Mouse (Mus musculus): ENCODE data around the gene Zfand3. TPM values are rescaled to one million over a fixed set of nuclear protein-coding genes. Genes with fewer than 3 reads are reported as not detected.

The Zfand3 gene
- polyA plus RNA-seq, 1 experiment = 122 TPM

GRCm38 (mm10) chr17:30129220-30129619 is 124.7 kb downstream of the Zfand3 start:
- no peak for DNase-seq
- peaks cover 10% of the 10 kb centered on the region for H3K4me1 ChIP-seq (ENCODE audit: control insufficient read depth, insufficient read depth, low read length)
- TF ChIP-seq POLR2A (IDR thresholded peaks at IDR 0.05; ENCODE audit: borderline replicate concordance, extremely low read depth, low read depth, low read length) = no peak
- 85% methylated on average over 7 of the region's 7 CpGs for WGBS
- no peak overlapping the region for H3K4me3 ChIP-seq (replicated peaks; ENCODE audit: extremely low read depth, low read depth, low read length)

- TF ChIP-seq POLR2A (IDR thresholded peaks at IDR 0.05; ENCODE audit: borderline replicate concordance, extremely low read depth, low read depth, low read length) = no peak
- TF ChIP-seq CTCF (IDR thresholded peaks at IDR 0.05; ENCODE audit: insufficient read depth, low read length) = no peak
- WGBS = 90% methylated on average over 4 of the region's 4 CpGs
- Histone ChIP-seq H3K4me1 (ENCODE audit: control insufficient read depth, insufficient read depth, low read length) (peaks cover 10% of the 10 kb centered on the region), H3K4me3 (replicated peaks; ENCODE audit: extremely low read depth, low read depth, low read length) (no peak overlapping the region)
- DNase-seq = no peak
Measured at GRCm38 (mm10) chr17:30130326-30130725, 125.8 kb downstream of the Zfand3 start.

- Histone ChIP-seq H3K4me3 (replicated peaks; ENCODE audit: extremely low read depth, low read depth, low read length) (no peak overlapping the region), H3K4me1 (ENCODE audit: control insufficient read depth, insufficient read depth, low read length) (peaks cover 17% of the 10 kb centered on the region)
- TF ChIP-seq CTCF (IDR thresholded peaks at IDR 0.05; ENCODE audit: insufficient read depth, low read length) = no peak
- 41% methylated on average over 12 of the region's 12 CpGs for WGBS
- DNase-seq = no peak
Measured at GRCm38 (mm10) chr17:30133641-30134040, 129.1 kb downstream of the Zfand3 start.

- DNase-seq = no peak
- WGBS = 69% methylated on average over 10 of the region's 10 CpGs
- Histone ChIP-seq H3K4me3 (replicated peaks; ENCODE audit: extremely low read depth, low read depth, low read length) (no peak overlapping the region), H3K4me1 (ENCODE audit: control insufficient read depth, insufficient read depth, low read length) (peaks cover 21% of the 10 kb centered on the region)
- no peak for TF ChIP-seq CTCF (IDR thresholded peaks at IDR 0.05; ENCODE audit: insufficient read depth, low read length)
- no peak for TF ChIP-seq POLR2A (IDR thresholded peaks at IDR 0.05; ENCODE audit: borderline replicate concordance, extremely low read depth, low read depth, low read length)
Measured at GRCm38 (mm10) chr17:30134955-30135735, 130.6 kb downstream of the Zfand3 start.

GRCm38 (mm10) chr17:30135890-30136289 is 131.4 kb downstream of the Zfand3 start:
- no peak for DNase-seq
- TF ChIP-seq CTCF (IDR thresholded peaks at IDR 0.05; ENCODE audit: insufficient read depth, low read length) (no peak), POLR2A (IDR thresholded peaks at IDR 0.05; ENCODE audit: borderline replicate concordance, extremely low read depth, low read depth, low read length) (no peak)
- WGBS = 83% methylated on average over 6 of the region's 6 CpGs
- Histone ChIP-seq H3K4me3 (replicated peaks; ENCODE audit: extremely low read depth, low read depth, low read length) (no peak overlapping the region), H3K4me1 (ENCODE audit: control insufficient read depth, insufficient read depth, low read length) (peaks cover 21% of the 10 kb centered on the region)

- DNase-seq = no peak
- WGBS = 31% methylated on average over 5 of the region's 5 CpGs
- TF ChIP-seq CTCF (IDR thresholded peaks at IDR 0.05; ENCODE audit: insufficient read depth, low read length) = no peak
- Histone ChIP-seq H3K4me1 (ENCODE audit: control insufficient read depth, insufficient read depth, low read length) (peaks cover 21% of the 10 kb centered on the region), H3K4me3 (replicated peaks; ENCODE audit: extremely low read depth, low read depth, low read length) (no peak overlapping the region)
Measured at GRCm38 (mm10) chr17:30136684-30137083, 132.2 kb downstream of the Zfand3 start.

GRCm38 (mm10) chr17:30137115-30137514 is 132.6 kb downstream of the Zfand3 start:
- H3K4me1 ChIP-seq (ENCODE audit: control insufficient read depth, insufficient read depth, low read length) = peaks cover 19% of the 10 kb centered on the region
- 63% methylated on average over 4 of the region's 4 CpGs for WGBS
- DNase-seq = no peak
- no peak overlapping the region for H3K4me3 ChIP-seq (replicated peaks; ENCODE audit: extremely low read depth, low read depth, low read length)
- no peak for TF ChIP-seq CTCF (IDR thresholded peaks at IDR 0.05; ENCODE audit: insufficient read depth, low read length)
- no peak for TF ChIP-seq POLR2A (IDR thresholded peaks at IDR 0.05; ENCODE audit: borderline replicate concordance, extremely low read depth, low read depth, low read length)

- TF ChIP-seq POLR2A (IDR thresholded peaks at IDR 0.05; ENCODE audit: borderline replicate concordance, extremely low read depth, low read depth, low read length) (no peak), CTCF (IDR thresholded peaks at IDR 0.05; ENCODE audit: insufficient read depth, low read length) (no peak)
- peaks cover 27% of the 10 kb centered on the region for H3K4me1 ChIP-seq (ENCODE audit: control insufficient read depth, insufficient read depth, low read length)
- WGBS = 49% methylated on average over 6 of the region's 6 CpGs
- H3K4me3 ChIP-seq (replicated peaks; ENCODE audit: extremely low read depth, low read depth, low read length) = no peak overlapping the region
- DNase-seq = no peak
Measured at GRCm38 (mm10) chr17:30144114-30144513, 139.6 kb downstream of the Zfand3 start.

- H3K4me1 ChIP-seq (ENCODE audit: control insufficient read depth, insufficient read depth, low read length) = peaks cover 22% of the 10 kb centered on the region; the same call in 1 of the 2 replicates
- DNase-seq = no peak
- no peak overlapping the region for H3K4me3 ChIP-seq (replicated peaks; ENCODE audit: extremely low read depth, low read depth, low read length)
- TF ChIP-seq CTCF (IDR thresholded peaks at IDR 0.05; ENCODE audit: insufficient read depth, low read length) (peak; percentile 46; the same call in 1 of the 2 replicates), POLR2A (IDR thresholded peaks at IDR 0.05; ENCODE audit: borderline replicate concordance, extremely low read depth, low read depth, low read length) (no peak)
- WGBS = 66% methylated on average over 10 of the region's 10 CpGs
Measured at GRCm38 (mm10) chr17:30145596-30146149, 141.1 kb downstream of the Zfand3 start.

GRCm38 (mm10) chr17:30146555-30146954 is 142.0 kb downstream of the Zfand3 start:
- H3K4me1 ChIP-seq (ENCODE audit: control insufficient read depth, insufficient read depth, low read length) = peaks cover 22% of the 10 kb centered on the region; the same call in 1 of the 2 replicates
- no peak for DNase-seq
- no peak overlapping the region for H3K4me3 ChIP-seq (replicated peaks; ENCODE audit: extremely low read depth, low read depth, low read length)
- no peak for TF ChIP-seq POLR2A (IDR thresholded peaks at IDR 0.05; ENCODE audit: borderline replicate concordance, extremely low read depth, low read depth, low read length)
- TF ChIP-seq CTCF (IDR thresholded peaks at IDR 0.05; ENCODE audit: insufficient read depth, low read length) = no peak
- 78% methylated on average over 7 of the region's 7 CpGs for whole genome bisulfite sequencing
